Mouse (Mus musculus) brain, embryonic 14.5 days (tissue): ENCODE results near the gene March4.

Experiments used
- CTCF ChIP-seq: fragments of 200-500 bp; IDR thresholded peaks from 2 replicates; pipeline ENCODE4 v1.5.1; 2012; ENCODE audit warnings: inconsistent platforms, mild to moderate bottlenecking, moderate library complexity, borderline replicate concordance; ENCODE audit not compliant: insufficient read depth, insufficient read length; ENCODE audit errors: extremely low read depth
- POLR2A ChIP-seq: fragments of 200-500 bp; IDR thresholded peaks from 2 replicates; pipeline ENCODE4 v1.6.1; 2012; ENCODE audit warnings: mild to moderate bottlenecking, inconsistent platforms, borderline replicate concordance; ENCODE audit not compliant: poor library complexity, insufficient read depth, insufficient read length, severe bottlenecking; ENCODE audit errors: extremely low read depth

DNA sequence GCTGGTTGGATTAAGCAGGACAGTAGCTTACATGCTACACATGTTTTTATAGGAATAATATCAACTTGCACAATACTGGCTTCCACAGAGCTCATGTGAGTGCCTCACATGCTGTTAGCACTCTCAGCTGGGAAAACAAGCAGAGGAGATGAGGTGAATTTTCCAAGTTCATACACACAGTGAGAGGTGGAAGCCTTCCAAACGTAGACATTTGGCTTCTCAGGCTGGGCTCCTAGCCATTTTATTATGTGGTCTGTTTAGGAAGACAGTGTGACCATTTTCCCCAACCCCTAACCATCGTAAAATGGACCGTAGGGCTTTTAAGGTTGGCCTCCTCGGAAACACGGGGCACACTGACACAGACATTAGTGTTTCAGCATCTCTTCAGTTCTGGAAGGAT, 126.8 kb downstream of the March4 start:
- TF ChIP-seq CTCF (no peak), POLR2A (no peak)
